Mouse (Mus musculus): ENCODE results near the gene Tmem87b. TPM values are rescaled to one million over a fixed set of nuclear protein-coding genes. Genes with fewer than 3 reads are reported as not detected.
A peak's percentile ranks its signal among the peaks of the same experiment; 100 is the strongest.

Tmem87b gene
- polyA plus RNA-seq, 1 experiment from 2014 or later, result 36.3 TPM

DNA sequence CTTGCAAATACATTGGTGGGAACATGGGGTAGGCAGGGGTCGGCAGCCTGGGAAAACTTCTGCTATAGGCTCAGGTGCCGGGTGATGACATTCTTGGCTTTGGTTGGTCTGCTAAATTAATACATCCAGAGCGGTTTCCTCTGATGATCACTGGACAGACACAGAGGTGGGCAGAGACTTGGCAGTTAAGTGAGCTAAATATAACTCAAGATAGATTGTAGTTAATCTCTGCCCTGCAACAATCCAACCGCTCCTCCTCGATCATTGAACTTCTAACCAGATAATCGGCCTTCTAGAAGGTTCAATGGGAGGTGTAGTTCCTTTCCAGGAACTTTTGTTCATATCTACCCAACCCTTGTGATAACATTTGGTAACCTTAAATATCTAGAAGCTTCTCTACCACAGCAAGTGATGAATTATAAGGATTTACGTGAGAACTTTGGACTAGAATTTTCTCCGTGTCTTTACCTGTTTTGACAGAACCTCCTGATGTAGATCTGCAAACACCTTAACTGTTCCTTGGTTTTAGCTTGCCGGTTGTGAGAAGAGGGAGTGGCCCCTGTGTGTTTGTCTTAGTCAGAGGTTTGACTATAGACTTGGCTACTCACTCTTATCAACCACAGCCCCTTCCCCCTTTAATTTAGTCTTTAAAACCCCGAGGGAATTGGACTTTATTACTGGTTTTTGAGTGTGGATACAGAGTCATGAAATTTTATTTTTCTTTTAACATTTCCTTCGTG lies 26.9 kb upstream of the Tmem87b start:
- Histone ChIP-seq H3K4me3 (no peak overlapping the region), H3K4me1 (replicated peaks) (0 out of 2 replicates have a peak, but pooled peaks cover 5% of the 10 kb centered on the region), H3K27ac (no peak overlapping the region), H3K4me2 (no peak overlapping the region), H3K36me3 (no peaks in the 10 kb centered on the region), H3K9me3 (no peaks in the 10 kb centered on the region), H3K9ac (no peak overlapping the region), H3K27me3 (no peaks in the 10 kb centered on the region)
- no peak for ATAC-seq (ENCODE audit: low FRiP score)
- 89% methylated on average over 11 of the region's 11 CpGs for WGBS

DNA sequence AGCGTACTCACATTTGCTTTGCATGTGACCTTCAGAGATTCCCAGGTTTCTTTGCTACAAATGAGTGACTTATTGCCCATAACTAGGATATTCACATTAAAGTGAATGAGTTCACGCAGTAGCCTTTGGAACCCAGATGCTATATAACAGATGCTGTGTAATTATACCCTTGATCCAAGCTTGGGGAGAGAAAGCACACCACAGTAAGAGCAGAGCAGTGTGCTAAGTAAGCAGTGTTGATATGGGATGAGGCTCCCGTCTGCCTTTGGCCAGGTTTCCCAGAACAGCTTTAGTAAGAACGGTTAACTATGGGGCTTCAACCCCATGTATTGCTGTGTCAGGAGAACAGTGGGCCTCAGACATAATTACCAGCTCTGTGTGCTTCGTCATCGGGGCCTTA lies 24.0 kb upstream of the Tmem87b start:
- H3K4me1 ChIP-seq (replicated peaks), result no peaks in the 10 kb centered on the region
- H3K4me2 ChIP-seq, result no peak overlapping the region
- no peak for ATAC-seq (ENCODE audit: low FRiP score)
- 51% methylated on average over 6 of the region's 6 CpGs for WGBS
- H3K9ac ChIP-seq, result no peak overlapping the region
- no peaks in the 10 kb centered on the region for H3K36me3 ChIP-seq
- no peaks in the 10 kb centered on the region for H3K9me3 ChIP-seq
- H3K27me3 ChIP-seq, result no peaks in the 10 kb centered on the region
- no peak overlapping the region for H3K4me3 ChIP-seq
- no peak overlapping the region for H3K27ac ChIP-seq

DNA sequence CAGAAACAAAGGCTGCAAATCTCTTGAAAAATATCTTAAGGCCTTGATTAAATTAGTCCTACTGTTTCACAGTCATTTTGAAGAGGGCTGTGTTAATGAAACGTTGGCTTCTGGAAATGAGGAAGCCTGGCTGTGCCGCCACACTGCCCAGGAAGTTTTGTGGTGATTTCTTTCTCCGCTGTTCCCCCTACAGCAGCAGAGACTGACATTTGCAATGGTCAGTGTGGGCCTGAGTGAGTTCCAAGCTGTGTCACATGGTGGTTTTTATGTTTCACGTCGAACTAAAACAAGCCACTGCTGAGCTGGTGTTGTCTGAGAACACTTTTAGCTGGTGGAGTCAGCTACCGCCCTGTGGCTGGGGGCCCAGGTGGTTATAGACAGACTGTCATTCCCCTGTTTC lies 21.5 kb upstream of the Tmem87b start:
- no peak for ATAC-seq (ENCODE audit: low FRiP score)
- no peaks in the 10 kb centered on the region for H3K4me1 ChIP-seq (replicated peaks)
- H3K27ac ChIP-seq, result no peak overlapping the region
- H3K27me3 ChIP-seq, result no peaks in the 10 kb centered on the region
- no peak overlapping the region for H3K9ac ChIP-seq
- WGBS, result 78% methylated on average over 6 of the region's 6 CpGs
- H3K36me3 ChIP-seq, result no peaks in the 10 kb centered on the region; the same call in 1 of the 2 replicates
- H3K4me3 ChIP-seq, result no peak overlapping the region
- no peak overlapping the region for H3K4me2 ChIP-seq
- no peaks in the 10 kb centered on the region for H3K9me3 ChIP-seq

DNA sequence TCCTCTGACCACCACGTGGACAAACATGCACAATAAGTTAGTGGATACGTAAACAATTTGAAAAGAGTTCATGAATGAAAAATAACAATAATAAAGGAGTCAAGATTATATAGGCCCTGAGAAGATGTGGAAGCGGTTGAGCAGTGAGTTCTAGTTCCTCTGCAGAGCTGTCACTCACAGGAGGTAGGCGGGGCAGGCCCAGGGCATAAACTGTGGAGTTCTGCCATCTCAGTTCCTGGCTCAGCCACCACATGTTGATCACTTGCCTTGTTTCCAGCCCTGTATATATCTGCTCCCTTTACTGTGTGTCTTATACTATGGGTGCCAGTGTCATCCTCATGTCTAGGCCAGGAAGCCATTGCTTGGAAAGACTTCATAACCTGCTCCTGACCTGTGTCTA lies 14.5 kb upstream of the Tmem87b start:
- WGBS, result 94% methylated on average over 4 of the region's 4 CpGs
- Histone ChIP-seq H3K27me3 (no peaks in the 10 kb centered on the region), H3K27ac (no peak overlapping the region), H3K9ac (no peak overlapping the region), H3K36me3 (no peaks in the 10 kb centered on the region; the same call in 1 of the 2 replicates), H3K4me3 (no peak overlapping the region), H3K4me2 (no peak overlapping the region), H3K9me3 (no peaks in the 10 kb centered on the region), H3K4me1 (replicated peaks) (no peaks in the 10 kb centered on the region)
- ATAC-seq (ENCODE audit: low FRiP score), result no peak

GRCm38 (mm10) chr2:128805341-128805740 lies 12.6 kb upstream of the Tmem87b start:
- Histone ChIP-seq H3K27ac (no peak overlapping the region), H3K4me3 (no peak overlapping the region), H3K9me3 (no peaks in the 10 kb centered on the region), H3K9ac (no peak overlapping the region), H3K4me1 (replicated peaks) (no peaks in the 10 kb centered on the region), H3K27me3 (no peaks in the 10 kb centered on the region), H3K36me3 (no peaks in the 10 kb centered on the region), H3K4me2 (no peak overlapping the region)
- WGBS, result 67% methylated on average over 4 of the region's 4 CpGs
- ATAC-seq (ENCODE audit: low FRiP score), result no peak

GRCm38 (mm10) chr2:128806561-128806960 lies 11.4 kb upstream of the Tmem87b start:
- Histone ChIP-seq H3K4me2 (no peak overlapping the region), H3K4me1 (replicated peaks) (no peaks in the 10 kb centered on the region), H3K4me3 (no peak overlapping the region), H3K36me3 (no peaks in the 10 kb centered on the region), H3K27ac (no peak overlapping the region), H3K9me3 (no peaks in the 10 kb centered on the region), H3K27me3 (no peaks in the 10 kb centered on the region), H3K9ac (no peak overlapping the region)
- no peak for ATAC-seq (ENCODE audit: low FRiP score)
- WGBS, result 81% methylated on average over 8 of the region's 8 CpGs

- WGBS, result 14% methylated on average over 2 of the region's 2 CpGs
- H3K36me3 ChIP-seq, result no peaks in the 10 kb centered on the region
- H3K9ac ChIP-seq, result no peak overlapping the region
- H3K4me2 ChIP-seq, result no peak overlapping the region
- no peak overlapping the region for H3K4me3 ChIP-seq
- no peaks in the 10 kb centered on the region for H3K27me3 ChIP-seq
- no peaks in the 10 kb centered on the region for H3K4me1 ChIP-seq (replicated peaks)
- no peak for ATAC-seq (ENCODE audit: low FRiP score)
- H3K27ac ChIP-seq, result no peak overlapping the region
- no peaks in the 10 kb centered on the region for H3K9me3 ChIP-seq
These were observed 5.2 kb upstream of the Tmem87b start for GRCm38 (mm10) chr2:128812761-128813160.

GRCm38 (mm10) chr2:128816311-128816710 lies 1.6 kb upstream of the Tmem87b start:
- Histone ChIP-seq H3K4me2 (no peak overlapping the region), H3K4me1 (replicated peaks) (peaks cover 22% of the 10 kb centered on the region), H3K4me3 (no peak overlapping the region), H3K36me3 (no peaks in the 10 kb centered on the region), H3K9me3 (no peaks in the 10 kb centered on the region), H3K27ac (no peak overlapping the region), H3K27me3 (no peaks in the 10 kb centered on the region), H3K9ac (no peak overlapping the region)
- no peak for ATAC-seq (ENCODE audit: low FRiP score)
- 81% methylated on average over 1 of the region's 1 CpGs for WGBS

DNA sequence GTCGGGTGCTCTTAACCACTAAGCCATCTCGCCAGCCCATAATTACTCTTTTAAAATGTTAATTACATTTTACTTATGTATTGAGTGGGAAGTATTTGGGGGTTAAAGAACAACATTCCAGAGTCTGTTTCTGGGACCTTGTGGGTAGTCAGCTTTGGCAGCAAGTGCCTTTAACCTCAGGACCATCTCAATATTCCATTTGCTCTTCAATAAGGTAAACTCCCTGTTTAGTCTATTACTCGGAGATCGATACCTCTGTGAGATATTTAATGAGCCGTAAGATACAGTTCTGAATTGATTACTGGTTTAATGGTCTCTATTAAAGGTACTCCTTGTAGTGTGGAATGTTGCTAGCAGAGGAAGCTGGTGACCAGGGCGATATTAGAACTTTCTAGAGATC lies 1.0 kb upstream of the Tmem87b start:
- Histone ChIP-seq H3K9me3 (no peaks in the 10 kb centered on the region), H3K27me3 (no peaks in the 10 kb centered on the region), H3K4me3 (peak overlapping the region; percentile 63; the same call in 1 of the 2 replicates), H3K36me3 (no peaks in the 10 kb centered on the region), H3K4me2 (peak overlapping the region; percentile 71), H3K27ac (no peak overlapping the region), H3K9ac (no peak overlapping the region), H3K4me1 (replicated peaks) (peaks cover 28% of the 10 kb centered on the region)
- ATAC-seq (ENCODE audit: low FRiP score), result no peak
- 45% methylated on average over 6 of the region's 6 CpGs for WGBS

GRCm38 (mm10) chr2:128817387-128817785 lies 532 bp upstream of the Tmem87b start:
- Histone ChIP-seq H3K4me3 (peak overlapping the region; percentile 63), H3K36me3 (no peaks in the 10 kb centered on the region)
- under 1% methylated on average over 7 of the region's 7 CpGs for WGBS

GRCm38 (mm10) chr2:128818956-128819643 lies 1.2 kb downstream of the Tmem87b start:
- Histone ChIP-seq H3K4me3 (peak overlapping the region; percentile 63), H3K27me3 (no peaks in the 10 kb centered on the region), H3K4me1 (replicated peaks) (peaks cover 29% of the 10 kb centered on the region), H3K9me3 (no peaks in the 10 kb centered on the region), H3K9ac (peak overlapping the region; percentile 87), H3K27ac (peak overlapping the region; percentile 91), H3K4me2 (peak overlapping the region; percentile 71), H3K36me3 (peaks cover 7% of the 10 kb centered on the region; the same call in 1 of the 2 replicates)
- ATAC-seq (ENCODE audit: low FRiP score), result no peak
- WGBS, result 21% methylated on average over 14 of the region's 14 CpGs

More at GRCm38 (mm10) chr2:128817387-128817785, 532 bp upstream of the Tmem87b start:
- ATAC-seq (ENCODE audit: low FRiP score), result peak; percentile 66
- H3K9me3 ChIP-seq, result no peaks in the 10 kb centered on the region
- peak overlapping the region; percentile 71 for H3K4me2 ChIP-seq
- peaks cover 29% of the 10 kb centered on the region for H3K4me1 ChIP-seq (replicated peaks)
- peak overlapping the region; percentile 91 for H3K27ac ChIP-seq
- H3K27me3 ChIP-seq, result no peaks in the 10 kb centered on the region
- H3K9ac ChIP-seq, result peak overlapping the region; percentile 46; the same call in 1 of the 2 replicates

DNA sequence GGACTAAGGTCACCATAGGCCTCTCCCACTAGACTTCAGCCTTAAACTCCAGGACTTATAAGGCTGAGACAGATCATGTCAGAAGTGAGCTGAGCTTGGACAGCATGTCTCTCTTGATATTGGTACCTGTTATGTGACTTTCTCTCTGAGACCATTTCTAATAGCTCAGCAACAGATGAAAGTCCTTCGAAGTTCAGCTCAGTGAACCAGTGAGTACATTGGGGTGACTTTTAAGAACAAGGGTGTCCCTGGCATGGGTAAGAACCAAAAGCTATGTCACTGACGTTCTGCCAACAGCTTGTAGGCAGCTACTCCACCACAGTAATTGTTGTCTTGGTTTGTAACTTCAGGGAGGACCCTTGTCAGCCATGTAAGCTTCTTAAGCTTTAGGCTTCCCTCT lies 2.7 kb downstream of the Tmem87b start:
- WGBS, result 93% methylated on average over 2 of the region's 2 CpGs
- peaks cover 15% of the 10 kb centered on the region for H3K36me3 ChIP-seq

More for the DNA sequence above, 2.7 kb downstream of the Tmem87b start:
- Histone ChIP-seq H3K4me1 (replicated peaks) (peaks cover 29% of the 10 kb centered on the region), H3K9ac (no peak overlapping the region), H3K27ac (no peak overlapping the region), H3K4me3 (no peak overlapping the region), H3K9me3 (no peaks in the 10 kb centered on the region), H3K4me2 (no peak overlapping the region), H3K27me3 (no peaks in the 10 kb centered on the region)
- ATAC-seq (ENCODE audit: low FRiP score), result no peak
